Mouse (Mus musculus) heart, embryonic 11.5 days (tissue): ENCODE measurements around the gene C2cd5. TPM values are rescaled to one million over a fixed set of nuclear protein-coding genes. Genes with fewer than 3 reads are reported as not detected.
"Not testable (repeated sequence)": the region's sequence is repeated elsewhere in the genome, so short reads cannot be mapped to it uniquely, and the experiment has no call there.

ENCODE experiments used
- ATAC-seq: fragments of 200-750 bp; cut with Nextera tagmentation; replicated peaks from 2 replicates; pipeline ENCODE4 v1.8.0; 2017; ENCODE audit warnings: moderate library complexity; ENCODE audit not compliant: insufficient number of reproducible peaks, low FRiP score, low TSS enrichment
- H3K27ac ChIP-seq: fragments of 300-500 bp; sonication (generic); 2 replicates; pipeline ENCODE4 v1.5.1; 2014; ENCODE audit warnings: mild to moderate bottlenecking, low read depth, low read length
- H3K27me3 ChIP-seq: fragments of 300-500 bp; sonication (generic); 2 replicates; pipeline ENCODE4 v1.6.1; 2014; ENCODE audit warnings: mild to moderate bottlenecking, low read length, mixed read lengths; ENCODE audit not compliant: control insufficient read depth, insufficient read depth
- H3K36me3 ChIP-seq: fragments of 300-500 bp; sonication (generic); 2 replicates; pipeline ENCODE4 v1.6.1; 2014; ENCODE audit warnings: mild to moderate bottlenecking, low read length, moderate library complexity, mixed read lengths; ENCODE audit not compliant: control insufficient read depth, insufficient read depth
- H3K4me1 ChIP-seq: fragments of 300-500 bp; sonication (generic); 2 replicates; pipeline ENCODE4 v1.6.1; 2014; ENCODE audit warnings: low read length; ENCODE audit not compliant: control insufficient read depth, insufficient read depth
- H3K4me2 ChIP-seq: fragments of 300-500 bp; sonication (generic); 2 replicates; pipeline ENCODE4 v1.6.1; 2014; ENCODE audit warnings: mild to moderate bottlenecking, moderate library complexity
- H3K4me3 ChIP-seq: fragments of 300-500 bp; sonication (generic); 2 replicates; pipeline ENCODE4 v1.5.1; 2014; ENCODE audit warnings: low read depth, low read length
- H3K9ac ChIP-seq: fragments of 300-500 bp; sonication (generic); 2 replicates; pipeline ENCODE4 v1.6.1; 2014; ENCODE audit warnings: mild to moderate bottlenecking, low read depth, low read length, moderate library complexity
- H3K9me3 ChIP-seq: fragments of 300-500 bp; sonication (generic); replicated peaks from 2 replicates; pipeline ENCODE4 v1.6.1; 2016; ENCODE audit warnings: low read length; ENCODE audit not compliant: control insufficient read depth
- WGBS: fragments of 180-500 bp; shearing (Covaris S2); extraction: QIAGEN DNeasy Blood & Tissue Kit; methylation state at CpG from one replicate; pipeline ENCODE4 v1.1.7; 2014; ENCODE audit not compliant: insufficient replicate concordance; 5-methylcytosine and 5-hydroxymethylcytosine counted together
- polyA plus RNA-seq: library from polyadenylated mRNA; unstranded; fragments of >200 nt; fragmentation: Nextera tagmentation; extraction: Ambion mirVana; gene quantifications from 2 replicates; pipeline ENCODE4 v1.2.1, GENCODE M21; 2014

C2cd5 gene
- polyA plus RNA-seq, 1 experiment from 2014 or later = 23.3 TPM

- H3K9me3 ChIP-seq, H3K4me3 ChIP-seq, ATAC-seq, H3K27me3 ChIP-seq, H3K4me1 ChIP-seq, H3K27ac ChIP-seq, H3K4me2 ChIP-seq, H3K9ac ChIP-seq, H3K36me3 ChIP-seq: not testable (repeated sequence)
- 80% methylated on average over 10 of the region's 10 CpGs for WGBS
Observed at GRCm38 (mm10) chr6:143141624-143142592, 42.0 kb upstream of the C2cd5 start.

GRCm38 (mm10) chr6:143140884-143141283, 40.9 kb upstream of the C2cd5 start:
- Histone ChIP-seq H3K4me1 (no peaks in the 10 kb centered on the region), H3K4me2 (no peak overlapping the region), H3K27ac (no peak overlapping the region), H3K4me3 (no peak overlapping the region), H3K9ac (no peak overlapping the region), H3K27me3 (no peaks in the 10 kb centered on the region), H3K36me3 (no peaks in the 10 kb centered on the region), H3K9me3 (no peaks in the 10 kb centered on the region)
- ATAC-seq = no peak
- WGBS = 82% methylated on average over 9 of the region's 9 CpGs

- Histone ChIP-seq H3K9me3 (no peaks in the 10 kb centered on the region), H3K36me3 (no peaks in the 10 kb centered on the region), H3K4me3 (no peak overlapping the region), H3K27me3 (no peaks in the 10 kb centered on the region), H3K4me2 (no peak overlapping the region), H3K27ac (no peak overlapping the region), H3K4me1 (no peaks in the 10 kb centered on the region), H3K9ac (no peak overlapping the region)
- 77% methylated on average over 2 of the region's 2 CpGs for WGBS
- no peak for ATAC-seq
Observed at GRCm38 (mm10) chr6:143139417-143139816, 39.5 kb upstream of the C2cd5 start.

GRCm38 (mm10) chr6:143137341-143137740, 37.4 kb upstream of the C2cd5 start:
- H3K36me3 ChIP-seq = no peaks in the 10 kb centered on the region
- no peaks in the 10 kb centered on the region for H3K27me3 ChIP-seq
- no peak overlapping the region for H3K4me3 ChIP-seq
- no peak for ATAC-seq
- no peak overlapping the region for H3K27ac ChIP-seq
- no peaks in the 10 kb centered on the region for H3K9me3 ChIP-seq
- no peak overlapping the region for H3K9ac ChIP-seq
- 51% methylated on average over 5 of the region's 5 CpGs for WGBS
- no peaks in the 10 kb centered on the region for H3K4me1 ChIP-seq
- no peak overlapping the region for H3K4me2 ChIP-seq

GRCm38 (mm10) chr6:143136688-143137087, 36.7 kb upstream of the C2cd5 start:
- H3K27ac ChIP-seq = no peak overlapping the region
- no peak overlapping the region for H3K9ac ChIP-seq
- ATAC-seq = no peak
- no peaks in the 10 kb centered on the region for H3K36me3 ChIP-seq
- no peak overlapping the region for H3K4me3 ChIP-seq
- no peaks in the 10 kb centered on the region for H3K4me1 ChIP-seq
- 95% methylated on average over 7 of the region's 7 CpGs for WGBS
- H3K27me3 ChIP-seq = no peaks in the 10 kb centered on the region
- H3K4me2 ChIP-seq = no peak overlapping the region
- no peaks in the 10 kb centered on the region for H3K9me3 ChIP-seq

GRCm38 (mm10) chr6:143135097-143135496, 35.2 kb upstream of the C2cd5 start:
- ATAC-seq = no peak
- Histone ChIP-seq H3K4me1 (no peaks in the 10 kb centered on the region), H3K9ac (no peak overlapping the region), H3K4me3 (no peak overlapping the region), H3K27ac (no peak overlapping the region), H3K4me2 (no peak overlapping the region), H3K36me3 (no peaks in the 10 kb centered on the region), H3K27me3 (no peaks in the 10 kb centered on the region), H3K9me3 (no peaks in the 10 kb centered on the region)
- 94% methylated on average over 13 of the region's 13 CpGs for WGBS

- Histone ChIP-seq H3K4me3 (no peak overlapping the region), H3K4me2 (no peak overlapping the region), H3K9me3 (no peaks in the 10 kb centered on the region), H3K27me3 (no peaks in the 10 kb centered on the region), H3K9ac (no peak overlapping the region), H3K36me3 (no peaks in the 10 kb centered on the region), H3K4me1 (no peaks in the 10 kb centered on the region), H3K27ac (no peak overlapping the region)
- ATAC-seq = no peak
- 91% methylated on average over 2 of the region's 2 CpGs for WGBS
Observed at GRCm38 (mm10) chr6:143133150-143133549, 33.2 kb upstream of the C2cd5 start.

- ATAC-seq = no peak
- no peaks in the 10 kb centered on the region for H3K27me3 ChIP-seq
- 71% methylated on average over 6 of the region's 6 CpGs for WGBS
Observed at GRCm38 (mm10) chr6:143131895-143132652, 32.1 kb upstream of the C2cd5 start.

More at GRCm38 (mm10) chr6:143131895-143132652, 32.1 kb upstream of the C2cd5 start:
- Histone ChIP-seq H3K4me3 (no peak overlapping the region), H3K9me3 (no peaks in the 10 kb centered on the region), H3K9ac (no peak overlapping the region), H3K36me3 (no peaks in the 10 kb centered on the region), H3K4me2 (no peak overlapping the region), H3K4me1 (no peaks in the 10 kb centered on the region), H3K27ac (no peak overlapping the region)
